ENCODE assay signal across 9 mouse cellular contexts in the genomic region with DNA sequence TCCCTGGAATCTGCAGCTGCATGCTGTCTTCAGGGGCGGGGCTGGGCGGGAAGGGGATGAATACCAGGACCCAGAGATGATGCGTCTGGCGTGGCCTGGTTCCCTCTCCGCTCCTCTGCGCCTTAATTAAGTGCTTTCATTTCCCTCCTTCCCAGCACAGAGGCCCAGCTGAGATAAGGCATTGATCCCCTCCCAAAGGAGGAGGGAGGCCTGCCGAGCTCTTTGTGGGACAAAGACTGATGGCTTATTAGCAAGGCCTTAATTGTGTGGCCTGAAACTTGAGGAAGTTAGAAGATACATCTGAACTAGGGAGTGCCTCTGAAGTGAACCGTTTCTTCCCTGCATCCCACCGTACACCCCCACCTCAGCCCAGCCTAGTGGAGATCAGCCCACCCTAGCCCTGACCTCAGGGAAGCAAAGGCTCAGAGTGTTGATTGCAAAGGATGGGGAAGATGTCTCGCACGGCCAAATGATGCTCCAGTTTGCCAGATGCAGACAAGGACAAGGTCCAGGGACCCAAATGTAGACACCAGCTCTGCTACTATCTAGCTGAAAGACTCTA.
DNase-seq lines count a peak whose midpoint lies in the region; ATAC-seq lines count a peak whose summit lies in the region.
"Had no signal": no experiment of that assay in that cellular context is flagged by ENCODE, and none has a peak within 500 bp of the region (broad histone marks: within the 10 kb centered on the region; RNA-seq: fewer than 3 reads in every experiment).

No protein-coding gene starts in this region.

- peaks cover 2% of the 10 kb centered on the region; the same call in 1 of the 2 replicates for H3K27me3 ChIP-seq in neural tube, embryonic 11.5 days (ENCODE audit: control insufficient read depth, insufficient read depth, low read length)
- H3K27me3 ChIP-seq in embryonic facial prominence, embryonic 13.5 days = peaks cover 48% of the 10 kb centered on the region
- H3K27me3 ChIP-seq in intestine, embryonic 14.5 days (replicated peaks; ENCODE audit: control insufficient read depth, insufficient read depth, low read length) = peaks cover 6% of the 10 kb centered on the region; the same call in 1 of the 2 replicates

- H3K9me3 ChIP-seq in neural tube, embryonic 11.5 days (ENCODE audit: control insufficient read depth, low read length) = no peaks in the 10 kb centered on the region
- H3K9me3 ChIP-seq in embryonic facial prominence, embryonic 13.5 days = no peaks in the 10 kb centered on the region
- H3K9me3 ChIP-seq in intestine, embryonic 14.5 days (ENCODE audit: control insufficient read depth, low read length) = no peaks in the 10 kb centered on the region

- DNase-seq in neural tube, embryonic 11.5 days (ENCODE audit: low spot score) = no peak
- no peak for DNase-seq in neural tube, embryonic 10.5 days (ENCODE audit: extremely low spot score, low spot score)
- no peak for DNase-seq in intestine, embryonic 14.5 days (ENCODE audit: low spot score)
- no peak for DNase-seq in adrenal gland, adult 8-10 months
- no peak for DNase-seq in cerebellum, adult 11-12 months
- no peak for DNase-seq in thymus, postnatal 10 days (ENCODE audit: low spot score in 2 of 2)
- DNase-seq: cerebellum, adult 11 months; gastrocnemius, postnatal 36 days had no signal

- H3K36me3 ChIP-seq in neural tube, embryonic 11.5 days (ENCODE audit: control insufficient read depth, insufficient read depth, low read length) = no peaks in the 10 kb centered on the region
- no peaks in the 10 kb centered on the region for H3K36me3 ChIP-seq in embryonic facial prominence, embryonic 13.5 days
- no peaks in the 10 kb centered on the region for H3K36me3 ChIP-seq in intestine, embryonic 14.5 days (ENCODE audit: control insufficient read depth, insufficient read depth, low read length)

- ATAC-seq in neural tube, embryonic 11.5 days (ENCODE audit: insufficient read depth, low FRiP score, low TSS enrichment) = 0 out of 2 replicates have a peak, but pooled peaks have one; percentile 41
- ATAC-seq in embryonic facial prominence, embryonic 13.5 days (ENCODE audit: insufficient number of reproducible peaks, insufficient read depth, low FRiP score, low TSS enrichment, low read depth) = no peak
- peak; percentile 59 for ATAC-seq in intestine, embryonic 14.5 days (replicated peaks; ENCODE audit: low FRiP score, low TSS enrichment, low read depth)

- 16% methylated on average over 11 of the region's 11 CpGs for WGBS in neural tube, embryonic 11.5 days
- WGBS in embryonic facial prominence, embryonic 13.5 days = 14% methylated on average over 11 of the region's 11 CpGs
- 17% methylated on average over 11 of the region's 11 CpGs for WGBS in intestine, embryonic 14.5 days

- no peak overlapping the region for H3K4me3 ChIP-seq in neural tube, embryonic 11.5 days (ENCODE audit: low read depth, low read length)
- H3K4me3 ChIP-seq in embryonic facial prominence, embryonic 13.5 days = no peak overlapping the region
- no peak overlapping the region for H3K4me3 ChIP-seq in intestine, embryonic 14.5 days (ENCODE audit: low read depth, low read length)

- no peak overlapping the region for H3K9ac ChIP-seq in neural tube, embryonic 11.5 days (ENCODE audit: low read length)
- peak overlapping the region; percentile 49; the same call in 1 of the 2 replicates for H3K9ac ChIP-seq in embryonic facial prominence, embryonic 13.5 days
- H3K9ac ChIP-seq in intestine, embryonic 14.5 days (ENCODE audit: low read length) = no peak overlapping the region

- H3K4me1 ChIP-seq in neural tube, embryonic 11.5 days (ENCODE audit: control insufficient read depth, insufficient read depth, low read length) = peaks cover 23% of the 10 kb centered on the region
- H3K4me1 ChIP-seq in embryonic facial prominence, embryonic 13.5 days = peaks cover 21% of the 10 kb centered on the region
- H3K4me1 ChIP-seq in intestine, embryonic 14.5 days (replicated peaks; ENCODE audit: control insufficient read depth, insufficient read depth, low read length) = 0 out of 2 replicates have a peak, but pooled peaks cover 4% of the 10 kb centered on the region

- H3K27ac ChIP-seq in neural tube, embryonic 11.5 days (ENCODE audit: low read depth, low read length) = no peak overlapping the region
- no peak overlapping the region for H3K27ac ChIP-seq in embryonic facial prominence, embryonic 13.5 days
- no peak overlapping the region for H3K27ac ChIP-seq in intestine, embryonic 14.5 days (ENCODE audit: low read depth)

- no peak overlapping the region; the same call in 1 of the 2 replicates for H3K4me2 ChIP-seq in neural tube, embryonic 11.5 days (ENCODE audit: low read depth)
- no peak overlapping the region for H3K4me2 ChIP-seq in embryonic facial prominence, embryonic 13.5 days
- H3K4me2 ChIP-seq in intestine, embryonic 14.5 days (ENCODE audit: low read length) = peak overlapping the region; percentile 0; the same call in 1 of the 2 replicates
